Mouse (Mus musculus): Measurements from ENCODE around the gene Hipk1. TPM values are rescaled to one million over a fixed set of nuclear protein-coding genes. Genes with fewer than 3 reads are reported as not detected.

The Hipk1 gene
- total RNA-seq, 2 experiments from 2014 or later, result 102 to 117 TPM

- intact Hi-C loops (cut with DNase I), result no loop called here
- no peak for DNase-seq
Measured at GRCm38 (mm10) chr3:103726642-103727041, 64.7 kb downstream of the Hipk1 start.

- intact Hi-C loops (cut with DNase I), result no loop called here
- DNase-seq, result no peak
Measured at GRCm38 (mm10) chr3:103724137-103724536, 67.2 kb downstream of the Hipk1 start.

- DNase-seq, result no peak
- intact Hi-C loops (cut with DNase I), result no loop called here
Measured at GRCm38 (mm10) chr3:103718728-103719127, 72.6 kb downstream of the Hipk1 start.

GRCm38 (mm10) chr3:103716774-103717760 is 74.3 kb downstream of the Hipk1 start:
- intact Hi-C loops (cut with DNase I), result no loop called here
- peak in 1 of 2 experiments; percentile 18 for DNase-seq

- intact Hi-C loops (cut with DNase I), result no loop called here
Measured at GRCm38 (mm10) chr3:103715762-103716693, 75.3 kb downstream of the Hipk1 start.

GRCm38 (mm10) chr3:103714942-103715341 is 76.4 kb downstream of the Hipk1 start:
- intact Hi-C loops (cut with DNase I), result no loop called here
- no peak for DNase-seq

More at GRCm38 (mm10) chr3:103715762-103716693, 75.3 kb downstream of the Hipk1 start:
- DNase-seq, result peak; percentile 55 to 56

- no peak for DNase-seq
- intact Hi-C loops (cut with DNase I), result no loop called here
Measured at GRCm38 (mm10) chr3:103714236-103714875, 77.0 kb downstream of the Hipk1 start.

GRCm38 (mm10) chr3:103712196-103712595 is 79.2 kb downstream of the Hipk1 start:
- peak; percentile 17 to 50 for DNase-seq
- intact Hi-C loops (cut with DNase I), result no loop called here

- no peak for DNase-seq
- intact Hi-C loops (cut with DNase I), result no loop called here
Measured at GRCm38 (mm10) chr3:103709470-103710040, 81.8 kb downstream of the Hipk1 start.

- no peak for DNase-seq
- intact Hi-C loops (cut with DNase I), result no loop called here
Measured at GRCm38 (mm10) chr3:103705426-103705825, 85.9 kb downstream of the Hipk1 start.

- DNase-seq, result no peak
- intact Hi-C loops (cut with DNase I), result no loop called here
Measured at GRCm38 (mm10) chr3:103704661-103705060, 86.7 kb downstream of the Hipk1 start.

GRCm38 (mm10) chr3:103696388-103696925 is 94.9 kb downstream of the Hipk1 start:
- intact Hi-C loops (cut with DNase I), result no loop called here
- no peak for DNase-seq

- DNase-seq, result no peak
- intact Hi-C loops (cut with DNase I), result no loop called here
Measured at GRCm38 (mm10) chr3:103695556-103695955, 95.8 kb downstream of the Hipk1 start.

GRCm38 (mm10) chr3:103690506-103690905 is 100.9 kb downstream of the Hipk1 start:
- intact Hi-C loops (cut with DNase I), result loop anchor here (2.0 kb wide), 1 partner anchor 48 kb away; the partner anchor contains the start of genes Gm10964 and Olfml3
- peak; percentile 19 to 23 for DNase-seq

Other genes starting within 250 kb of the Hipk1 start
- gene Syt6, start 216.3 kb downstream of the Hipk1 start, total RNA-seq (2021), result not detected
- gene Atg4a-ps, start 145.5 kb downstream of the Hipk1 start, total RNA-seq (2021), result 1 to 10 TPM in 1 of 2 experiments, not detected in 1; 1.5 TPM
- 1 to 10 TPM; 7.6 to 7.9 TPM for gene Olfml3, start 53.6 kb downstream of the Hipk1 start, total RNA-seq (2021)
- gene Gm10964, start 52.2 kb downstream of the Hipk1 start, total RNA-seq (2021), result not detected
- 10 to 100 TPM; 12.4 to 13.5 TPM for gene Dclre1b, start 17.9 kb upstream of the Hipk1 start, total RNA-seq (2021)
- 10 to 100 TPM; 11.5 to 14.0 TPM for gene Ap4b1, start 18.0 kb upstream of the Hipk1 start, total RNA-seq (2021)
- gene Gm43064, start 18.0 kb upstream of the Hipk1 start, total RNA-seq (2021), result not detected
- under 1 TPM in 1 of 2 experiments, not detected in 1; 0.32 TPM for gene Bcl2l15, start 41.0 kb upstream of the Hipk1 start, total RNA-seq (2021)
- under 1 TPM; 0.47 to 0.72 TPM for gene Ptpn22, start 68.2 kb upstream of the Hipk1 start, total RNA-seq (2021)
- 10 to 100 TPM; 10.2 to 10.3 TPM for gene Rsbn1, start 122.6 kb upstream of the Hipk1 start, total RNA-seq (2021)
- 10 to 100 TPM; 11.2 to 12.4 TPM for gene Phtf1, start 176.5 kb upstream of the Hipk1 start, total RNA-seq (2021)